Mouse (Mus musculus) gastrocnemius, postnatal 4 days (tissue): Measurements from ENCODE around the gene Akap9. TPM values are rescaled to one million over a fixed set of nuclear protein-coding genes. Genes with fewer than 3 reads are reported as not detected.
A peak's percentile ranks its signal among the peaks of the same experiment; 100 is the strongest.
"Not testable (repeated sequence)": the region's sequence is repeated elsewhere in the genome, so short reads cannot be mapped to it uniquely, and the experiment has no call there.

ENCODE experiments used
- DNase-seq, 2 experiments: peaks; one replicate each; pipeline ENCODE4 v3.0.0; 2021 to 2022; ENCODE audit warnings: low spot score in 2 of 2, mixed read lengths in 2 of 2
- long read RNA-seq, 2 experiments: library from polyadenylated mRNA; stranded (forward); transcript quantifications; one replicate each; pipeline ENCODE4 v2.0.0; 2021
- total RNA-seq, 2 experiments: library from RNA; stranded (reverse); gene quantifications; 2 replicates each; pipeline ENCODE4 v1.2.3; 2021

The Akap9 gene
- total RNA-seq: 10 to 100 TPM; 64.1 to 78.4 TPM
- long read RNA-seq, experiment 1, partial matches to known transcripts: 5 of 8 reads
- long read RNA-seq, experiment 1, other reads (novel, unspliced or antisense): 2 of 8 reads
- long read RNA-seq, experiment 2, partial matches to known transcripts: 11 of 15 reads
- long read RNA-seq, experiment 2, other reads (novel, unspliced or antisense): 4 of 15 reads

DNA sequence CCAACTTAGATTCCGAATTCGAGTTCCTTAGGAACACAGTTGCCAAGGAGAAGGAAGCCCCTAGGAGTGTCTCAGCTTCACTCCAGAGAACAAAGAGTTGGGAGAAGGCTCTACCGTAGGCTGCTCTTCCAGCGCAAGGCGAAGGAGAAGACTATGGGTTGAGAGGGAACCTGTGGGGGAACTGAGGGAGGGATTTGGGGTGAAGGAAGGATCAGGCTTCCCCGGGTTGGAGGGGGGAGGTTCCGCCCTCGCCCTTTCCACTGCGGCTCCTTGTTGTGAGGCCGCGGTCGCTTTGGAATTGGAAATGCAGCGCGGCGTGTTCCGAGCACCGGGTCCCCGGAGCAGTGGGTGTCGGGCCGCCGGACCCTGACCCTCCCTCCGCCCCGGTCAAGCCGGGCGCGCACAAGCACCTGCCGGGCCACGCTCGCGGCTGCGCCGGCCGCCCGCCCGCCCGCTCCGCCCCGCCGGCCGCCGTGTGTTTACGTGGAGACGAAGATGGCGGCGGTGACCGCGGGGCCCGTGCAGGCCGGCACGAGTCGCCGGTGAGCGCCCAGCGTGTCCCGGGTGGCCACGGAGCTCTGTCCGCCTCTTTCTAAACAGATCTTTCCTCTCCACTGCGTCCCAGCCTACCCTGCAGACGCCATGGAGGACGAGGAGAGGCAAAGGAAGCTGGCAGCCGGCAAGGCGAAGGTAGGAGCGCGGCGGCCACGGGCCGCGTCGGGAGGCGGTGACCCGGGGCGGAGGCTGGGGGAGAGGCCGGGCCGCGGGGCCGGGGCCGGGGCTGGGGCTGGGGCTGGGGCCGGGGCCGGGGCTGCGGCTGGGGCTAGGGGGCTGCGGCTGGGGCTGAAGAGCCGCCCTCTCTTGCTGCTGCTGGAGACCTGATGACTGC lies at the start of gene Akap9:
Akap9 (plus strand) TSS at position 254 of the 889 bp plus-strand sequence.
- DNase-seq: peak; percentile 58 to 75

GRCm38 (mm10) chr5:3886862-3887261 lies 41.0 kb upstream of the Akap9 start:
- not testable (repeated sequence) for DNase-seq

DNA sequence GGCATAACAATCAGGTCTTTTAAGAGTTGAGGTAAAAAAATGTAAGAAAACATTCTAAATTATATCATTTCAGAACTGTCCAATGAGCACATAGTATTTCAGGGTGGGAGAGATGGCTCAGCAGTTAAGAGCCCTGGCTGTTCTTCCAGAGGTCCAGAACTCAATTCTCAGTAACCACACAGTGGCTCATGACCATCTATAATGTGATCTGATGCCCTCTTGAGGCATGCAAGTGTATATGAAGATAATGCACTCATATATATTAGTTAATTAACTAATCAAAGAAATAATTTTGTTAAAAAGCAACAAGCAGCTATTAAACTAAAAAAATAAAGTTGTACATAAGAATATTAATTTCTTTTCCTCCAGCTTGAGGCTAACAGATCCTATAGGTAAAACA lies 38.7 kb upstream of the Akap9 start:
- DNase-seq: no peak

DNA sequence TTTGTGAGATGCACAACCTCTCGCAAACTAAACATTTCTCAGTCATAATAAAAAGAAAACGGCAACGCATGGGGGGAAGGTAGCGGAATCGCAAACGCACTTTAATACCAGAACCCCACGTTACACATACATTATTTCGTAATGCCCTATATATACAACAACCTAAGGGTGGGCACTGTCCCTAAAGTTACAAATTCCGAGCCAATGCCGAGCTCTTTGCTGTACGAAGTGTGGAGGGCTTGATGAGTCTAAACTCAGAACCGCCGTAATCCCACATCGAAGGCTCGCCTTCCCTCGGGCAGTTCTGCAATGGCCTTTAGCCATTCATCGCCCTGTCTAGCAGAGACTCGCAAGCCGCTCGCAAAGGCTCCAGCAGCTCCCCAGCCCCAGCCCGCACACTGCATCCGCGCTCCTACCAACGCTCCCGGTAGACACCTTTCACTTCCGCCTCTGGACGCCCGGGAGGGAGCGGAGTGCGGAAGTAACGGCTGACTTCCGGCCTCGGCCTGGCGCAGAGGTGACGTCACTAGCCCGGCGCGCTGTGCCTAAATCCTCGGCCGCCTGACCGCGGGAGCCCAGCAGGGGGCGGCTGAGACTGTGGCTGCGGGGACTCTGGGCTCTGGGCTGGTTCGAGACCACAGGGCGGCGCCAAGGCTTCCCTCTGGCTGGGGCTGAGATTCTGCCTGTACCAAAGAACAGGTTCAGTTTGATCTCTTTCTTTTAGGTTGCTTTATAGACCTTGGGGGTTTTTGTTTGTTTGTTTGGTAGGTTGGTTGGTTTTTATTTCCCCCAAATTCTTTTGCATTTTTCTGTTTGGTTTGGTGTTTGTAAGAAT lies 34.2 kb upstream of the Akap9 start, which contains the start of gene Mterf1a:
Mterf1a (minus strand) TSS at position 475 of the 835 bp plus-strand sequence.
- not testable (repeated sequence) for DNase-seq

DNA sequence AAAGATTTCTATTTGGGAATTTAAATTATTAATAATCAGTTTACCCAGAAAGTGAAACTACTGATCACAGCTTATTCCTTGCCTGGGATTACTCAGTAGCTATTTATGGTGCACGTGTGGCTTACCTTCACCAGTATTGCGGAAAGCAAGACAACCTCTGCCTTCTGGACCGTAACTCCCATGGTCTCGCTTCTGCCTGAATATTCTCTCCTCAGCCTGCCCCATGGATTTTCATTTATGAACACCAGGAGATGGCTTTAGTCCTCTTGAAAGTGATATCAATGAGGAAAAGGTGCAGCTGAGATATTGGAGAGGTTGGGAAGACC lies 33.6 kb upstream of the Akap9 start:
- not testable (repeated sequence) for DNase-seq

DNA sequence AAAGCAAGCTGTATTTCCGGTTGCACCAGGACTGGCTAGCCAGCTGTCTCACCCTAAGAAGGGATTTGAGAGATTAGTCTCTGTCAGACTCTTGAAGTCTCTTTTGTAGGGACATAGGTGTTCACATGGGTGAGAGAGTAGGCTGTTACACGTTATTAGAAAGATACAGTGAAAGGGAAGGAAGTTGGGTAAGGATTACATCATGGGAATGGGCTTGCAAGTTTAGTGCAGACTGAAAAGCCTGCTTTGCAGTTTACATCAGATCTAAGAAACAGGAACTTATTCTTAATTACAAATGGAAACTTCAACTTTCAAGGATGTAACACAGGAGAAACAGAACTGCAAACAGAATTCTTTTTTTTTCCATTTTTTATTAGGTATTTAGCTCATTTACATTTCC lies 22.4 kb upstream of the Akap9 start:
- DNase-seq: no peak

DNA sequence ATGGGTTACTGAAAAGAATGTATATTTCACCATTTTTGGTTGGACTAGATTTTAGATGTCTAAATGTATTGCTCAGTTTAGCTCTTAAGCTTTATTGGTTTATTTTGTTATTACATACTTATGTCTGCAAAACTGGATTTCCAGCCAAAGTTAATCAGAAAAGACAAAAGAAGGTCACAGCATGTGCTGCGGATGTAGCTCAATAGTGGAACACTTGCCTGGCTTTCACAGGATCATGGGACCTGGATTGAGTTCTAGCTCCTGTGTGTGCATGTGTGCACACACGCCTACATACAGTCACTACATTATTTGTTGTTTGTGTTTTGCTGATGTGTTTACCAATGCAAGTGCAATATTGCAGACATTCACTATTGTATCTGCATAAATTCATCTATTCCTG lies 5.5 kb upstream of the Akap9 start:
- no peak for DNase-seq

GRCm38 (mm10) chr5:3926666-3927065 lies 1.2 kb upstream of the Akap9 start:
- no peak for DNase-seq

- DNase-seq: no peak
Measured at GRCm38 (mm10) chr5:3928690-3929046, 814 bp downstream of the Akap9 start.

DNA sequence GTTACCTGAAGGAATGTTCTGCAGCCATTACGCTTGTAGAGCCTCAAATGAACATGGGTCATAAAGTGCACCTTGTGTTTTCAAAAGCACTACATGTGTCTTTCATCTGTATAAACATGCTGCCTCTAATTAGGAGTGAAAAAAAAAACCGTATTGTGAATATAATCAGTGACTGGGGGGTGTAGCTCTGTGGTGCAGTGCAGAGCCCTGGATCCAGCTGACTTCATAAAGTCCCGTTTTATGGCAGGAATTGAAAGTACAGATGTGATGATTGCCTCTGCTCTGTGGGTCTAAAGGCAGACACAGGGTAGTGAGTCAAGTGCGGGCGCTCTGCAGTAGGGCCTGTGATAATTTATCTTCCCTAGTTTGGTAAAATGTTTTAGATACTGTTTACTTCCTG lies 2.9 kb downstream of the Akap9 start:
- DNase-seq: no peak

GRCm38 (mm10) chr5:3931636-3932035 lies 3.8 kb downstream of the Akap9 start:
- DNase-seq: no peak

GRCm38 (mm10) chr5:3933551-3933950 lies 5.7 kb downstream of the Akap9 start:
- DNase-seq: no peak

GRCm38 (mm10) chr5:3935266-3935665 lies 7.4 kb downstream of the Akap9 start:
- no peak for DNase-seq

- no peak for DNase-seq
Measured at GRCm38 (mm10) chr5:3935778-3936554, 8.1 kb downstream of the Akap9 start.

GRCm38 (mm10) chr5:3938905-3939304 lies 11.1 kb downstream of the Akap9 start:
- no peak for DNase-seq

- no peak for DNase-seq
Measured at GRCm38 (mm10) chr5:3939335-3939734, 11.5 kb downstream of the Akap9 start.

GRCm38 (mm10) chr5:3941240-3941639 lies 13.4 kb downstream of the Akap9 start:
- DNase-seq: no peak

DNA sequence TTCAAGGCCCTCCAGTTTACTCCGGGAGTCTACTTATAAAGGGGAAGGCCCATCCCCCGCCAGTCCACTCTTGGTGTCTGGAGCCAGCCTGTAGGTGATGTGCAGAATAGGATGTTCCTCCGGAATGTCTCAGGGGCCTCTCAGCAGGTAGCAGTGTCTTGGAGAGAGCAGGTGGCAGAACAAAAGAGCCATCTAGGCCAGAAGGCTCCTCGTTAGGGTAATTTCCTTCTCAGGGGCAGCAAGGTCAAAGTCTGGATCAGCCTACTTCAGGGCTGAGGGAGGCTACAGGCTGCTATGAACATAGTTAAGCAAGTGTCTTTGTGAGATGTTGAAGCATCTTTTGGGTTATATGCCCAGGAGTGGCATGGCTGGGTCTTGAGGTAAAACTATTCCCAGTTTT lies 15.3 kb downstream of the Akap9 start:
- DNase-seq: not testable (repeated sequence)

DNA sequence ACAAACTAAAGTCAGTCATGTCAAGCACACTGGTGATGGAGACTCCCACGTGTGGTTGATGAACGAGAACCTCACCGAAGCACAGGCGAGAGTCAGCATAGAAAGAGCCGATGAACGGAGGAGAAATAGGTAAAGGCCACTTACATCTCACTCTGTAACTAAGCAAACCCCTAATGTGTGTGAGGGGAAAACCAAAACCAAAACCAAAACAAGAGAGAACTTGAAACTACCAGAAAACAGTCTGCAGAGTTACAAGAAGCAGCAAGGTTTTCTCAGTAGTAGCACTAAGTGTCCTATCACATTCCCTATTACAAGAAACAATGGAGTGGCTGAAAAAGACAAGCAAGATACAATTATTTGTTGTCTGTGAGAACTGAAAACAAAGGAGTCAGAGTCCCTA lies 24.6 kb downstream of the Akap9 start:
- DNase-seq: no peak

DNA sequence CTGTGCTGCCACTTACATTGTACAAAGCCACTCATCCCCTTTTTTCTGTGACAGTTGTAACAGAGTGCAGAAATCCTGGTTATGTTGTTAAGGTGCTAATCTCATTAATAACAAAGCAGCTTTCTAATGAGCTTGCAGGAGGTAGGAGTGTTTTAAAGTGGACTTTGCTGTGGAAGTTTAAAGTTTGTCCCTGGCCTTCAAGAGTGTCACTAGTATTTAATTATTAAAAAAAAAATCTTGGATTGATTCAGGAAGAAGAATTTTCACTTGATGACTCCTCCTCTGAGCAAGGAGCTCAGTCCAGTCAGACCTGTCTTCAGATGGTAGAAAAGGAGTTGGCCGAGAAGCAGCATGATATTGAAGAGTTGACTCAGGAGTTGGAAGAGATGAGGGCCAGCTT lies 26.7 kb downstream of the Akap9 start:
- DNase-seq: no peak

DNA sequence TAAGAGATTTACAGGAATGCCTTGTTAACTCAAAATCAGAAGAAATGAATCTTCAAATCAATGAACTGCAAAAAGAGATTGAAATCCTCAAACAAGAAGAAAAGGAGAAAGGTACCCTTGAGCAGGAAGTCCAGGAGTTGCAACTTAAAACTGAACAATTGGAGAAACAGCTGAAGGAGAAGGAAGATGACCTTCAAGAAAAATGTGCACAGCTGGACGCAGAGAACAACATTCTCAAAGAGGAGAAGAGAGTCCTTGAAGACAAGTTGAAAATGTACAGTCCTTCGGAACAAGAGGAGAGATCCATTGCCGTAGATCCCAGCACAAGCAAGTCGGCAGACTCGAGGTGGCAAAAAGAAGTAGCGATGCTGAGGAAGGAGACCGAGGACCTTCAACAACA lies 33.4 kb downstream of the Akap9 start:
- no peak for DNase-seq
